Mouse (Mus musculus) granulocyte monocyte progenitor cell, adult 5-6 weeks (primary cell): ENCODE results near the gene Sympk. TPM values are rescaled to one million over a fixed set of nuclear protein-coding genes. Genes with fewer than 3 reads are reported as not detected.
A peak's percentile ranks its signal among the peaks of the same experiment; 100 is the strongest.
"Not testable (repeated sequence)": the region's sequence is repeated elsewhere in the genome, so short reads cannot be mapped to it uniquely, and the experiment has no call there.

Source experiments
- ATAC-seq: replicated peaks from 2 replicates; pipeline ENCODE4 v1.8.0; 2016; ENCODE audit warnings: mild to moderate bottlenecking, moderate TSS enrichment, inconsistent platforms; ENCODE audit not compliant: poor library complexity, severe bottlenecking
- total RNA-seq, 2 experiments: library from RNA; stranded (forward) in 1 of 2; stranded (reverse) in 1 of 2; fragments of 200-712, 200-1000 nt in 1 of 2; fragments of >200 nt in 1 of 2; fragmentation: Nextera tagmentation in 1 of 2; gene quantifications; 2 replicates each; pipeline ENCODE4 v1.2.3; 2014 to 2017

Gene Sympk
- total RNA-seq, 2 experiments from 2014 or later = 46.7 to 79.9 TPM

DNA sequence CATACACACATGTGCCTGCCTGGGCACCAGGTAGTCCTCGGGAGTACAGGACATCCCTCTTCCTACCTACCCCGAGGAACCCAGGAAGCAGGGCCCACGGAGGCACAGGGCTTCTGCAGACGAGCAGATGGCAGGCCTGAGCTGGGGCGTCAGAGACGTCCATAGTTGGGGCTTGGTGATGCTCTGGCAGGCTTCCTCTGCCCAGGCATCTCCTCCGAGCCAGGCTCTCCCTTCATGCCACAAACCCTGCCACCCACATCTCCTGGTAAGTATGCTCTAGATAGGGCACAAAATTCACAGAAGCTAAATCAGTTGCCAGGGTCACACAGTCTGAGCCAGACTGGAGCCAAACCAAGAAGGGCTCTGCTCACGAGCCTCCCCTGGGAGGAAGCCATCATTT is 26.0 kb downstream of the Sympk start:
- no peak for ATAC-seq

DNA sequence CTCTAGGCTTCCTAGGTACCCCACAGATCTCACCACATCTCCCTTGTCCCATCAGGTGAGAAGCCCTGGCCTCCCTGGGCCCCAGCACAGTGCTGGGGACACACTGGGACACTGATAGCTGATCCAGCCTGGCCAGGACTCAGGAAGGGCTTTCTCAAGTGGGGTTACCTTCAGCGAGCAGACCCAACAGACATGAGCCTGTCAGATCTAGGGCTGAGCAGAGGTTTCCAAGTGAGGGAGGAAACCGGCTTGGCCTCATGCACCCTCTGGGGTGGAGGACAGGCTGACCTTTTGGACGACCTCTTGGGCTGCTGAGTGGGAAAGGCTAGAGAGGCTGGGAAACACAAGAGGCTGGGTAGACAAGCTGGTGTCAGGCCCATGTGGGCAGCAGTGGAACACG is 27.0 kb downstream of the Sympk start:
- ATAC-seq = no peak

DNA sequence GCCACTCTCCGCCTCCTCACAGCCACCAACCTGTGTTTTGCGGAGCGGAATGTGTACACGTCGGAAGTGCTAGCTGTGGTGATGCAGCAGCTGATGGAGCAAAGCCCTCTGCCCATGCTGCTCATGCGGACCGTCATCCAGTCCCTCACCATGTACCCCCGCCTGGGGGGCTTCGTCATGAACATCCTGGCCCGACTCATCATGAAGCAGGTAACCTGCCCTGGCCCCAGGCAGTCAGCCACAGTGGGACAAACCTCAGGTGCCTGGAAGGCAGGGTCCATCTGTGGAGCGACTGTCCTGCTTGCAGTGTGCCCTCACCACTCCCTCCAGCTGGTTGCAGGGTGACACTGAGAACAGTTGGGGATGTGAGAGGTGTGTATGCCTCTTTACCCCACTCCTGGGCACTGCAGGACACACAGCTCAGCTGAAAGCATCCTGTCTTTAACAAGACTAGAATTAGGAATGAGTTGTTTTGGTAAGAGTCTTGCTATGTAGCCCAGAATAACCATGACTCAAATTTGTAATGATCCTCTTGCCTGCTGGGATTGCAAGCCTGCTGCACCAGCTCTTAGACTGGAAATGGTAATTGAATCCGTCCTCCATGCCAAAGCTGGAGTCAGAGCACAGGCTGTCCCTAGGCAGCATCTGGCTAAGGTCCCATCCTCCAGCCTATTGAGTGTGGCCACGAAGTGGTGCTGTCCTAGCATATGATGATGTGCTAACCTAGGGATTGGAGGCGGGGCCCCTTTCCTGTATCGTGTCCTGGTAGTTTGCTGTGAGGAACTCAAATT is 28.4 kb downstream of the Sympk start:
- no peak for ATAC-seq

DNA sequence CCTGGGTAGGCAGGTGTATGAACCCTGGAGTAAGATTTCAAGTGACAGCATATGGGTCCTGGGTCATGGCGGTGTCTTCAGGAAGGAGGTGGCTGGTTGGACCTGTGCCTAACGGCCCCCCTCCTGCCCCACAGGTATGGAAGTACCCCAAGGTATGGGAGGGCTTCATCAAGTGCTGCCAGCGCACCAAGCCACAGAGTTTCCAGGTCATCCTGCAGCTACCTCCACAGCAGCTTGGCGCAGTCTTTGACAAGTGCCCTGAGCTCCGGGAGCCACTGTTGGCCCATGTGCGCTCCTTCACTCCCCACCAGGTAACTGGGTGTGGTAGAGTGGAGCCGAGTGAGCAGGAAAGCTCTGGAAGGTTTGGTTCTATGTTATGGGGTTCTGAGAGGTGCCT is 29.0 kb downstream of the Sympk start:
- no peak for ATAC-seq

DNA sequence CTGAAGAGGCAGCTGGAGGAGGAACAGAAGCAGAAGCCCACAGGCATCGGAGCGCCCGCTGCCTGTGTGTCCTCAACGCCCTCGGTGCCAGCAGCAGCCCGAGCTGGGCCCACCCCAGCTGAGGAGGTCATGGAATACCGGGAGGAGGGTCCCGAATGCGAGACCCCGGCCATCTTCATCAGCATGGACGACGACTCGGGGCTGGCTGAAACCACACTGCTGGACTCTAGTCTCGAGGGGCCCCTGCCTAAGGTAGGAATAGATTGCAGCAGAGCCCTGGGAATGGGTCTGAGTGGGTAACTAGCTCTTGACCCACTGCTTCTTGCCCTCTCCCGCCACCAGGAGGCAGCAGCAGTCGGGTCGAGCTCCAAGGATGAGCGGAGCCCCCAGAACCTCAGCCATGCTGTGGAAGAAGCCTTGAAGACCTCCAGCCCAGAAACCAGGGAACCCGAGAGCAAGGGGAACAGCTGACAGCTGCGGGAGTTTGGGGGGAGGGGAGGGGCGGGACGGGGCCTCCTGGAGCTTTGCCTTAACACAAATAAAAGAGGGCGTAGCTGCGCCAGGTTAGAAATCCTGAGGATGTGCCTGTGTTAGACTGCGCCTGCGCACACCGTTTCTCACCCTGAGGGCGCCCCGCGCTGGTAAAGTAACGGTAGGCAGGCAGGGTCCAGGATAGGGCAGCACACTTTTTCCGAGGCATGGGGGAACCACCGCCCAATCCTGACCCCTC is 30.0 kb downstream of the Sympk start, which contains the start of gene Rsph6a:
Gene Rsph6a (plus strand): TSS at position 644 of the 730 bp plus-strand sequence.
- peak; percentile 31; the same call in 1 of the 2 replicates for ATAC-seq

DNA sequence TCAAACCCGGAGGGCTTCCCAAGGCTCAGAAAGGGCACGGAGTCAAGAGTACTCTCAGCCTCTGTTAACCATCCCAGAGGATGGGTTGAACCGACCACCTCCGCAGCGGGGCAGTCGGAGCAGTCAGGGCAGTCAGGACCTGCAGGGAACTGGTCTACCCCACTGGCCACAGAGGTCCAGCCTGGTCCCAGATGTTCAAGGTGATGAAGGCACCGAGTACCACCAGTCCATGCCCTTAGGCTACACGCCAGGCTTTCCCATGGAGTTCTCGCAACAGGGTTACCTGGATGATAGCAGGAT is 30.6 kb downstream of the Sympk start:
- no peak for ATAC-seq

DNA sequence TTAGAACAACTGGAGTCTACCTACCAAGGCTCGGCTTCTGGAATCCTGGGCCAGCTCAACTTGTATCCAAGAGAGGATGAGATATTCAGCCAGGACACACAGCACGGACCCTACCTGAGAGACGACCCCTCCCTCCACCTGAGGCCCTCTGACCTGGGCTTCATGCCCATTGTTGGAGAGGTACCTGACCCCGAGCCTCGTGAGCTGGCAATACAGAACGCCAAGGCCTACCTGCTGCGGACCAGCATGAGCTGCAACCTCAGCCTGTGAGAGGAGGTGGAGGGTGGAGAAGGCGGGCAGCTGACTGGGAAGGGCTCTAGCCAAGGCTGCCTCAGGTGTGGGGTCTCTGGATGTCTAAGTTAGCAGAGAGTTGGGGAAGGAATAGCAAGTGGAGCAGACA is 30.9 kb downstream of the Sympk start:
- no peak for ATAC-seq

DNA sequence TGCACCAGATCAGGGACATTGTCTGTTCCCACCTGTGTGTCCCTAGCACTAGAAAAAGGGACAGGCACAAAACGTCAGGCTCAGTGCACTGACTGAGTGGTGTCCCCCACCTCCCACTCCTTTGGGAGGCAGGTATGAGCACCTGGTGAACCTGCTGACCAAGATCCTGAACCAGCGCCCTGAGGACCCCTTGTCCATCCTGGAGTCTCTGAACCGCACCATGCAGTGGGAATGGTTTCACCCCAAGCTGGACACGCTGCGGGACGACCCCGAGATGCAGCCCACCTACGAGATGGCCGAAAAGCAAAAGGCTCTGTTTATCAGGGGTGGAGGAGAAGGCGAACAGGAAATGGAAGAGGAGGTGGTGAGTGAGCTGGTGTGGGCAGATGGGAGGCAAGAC is 33.2 kb downstream of the Sympk start:
- ATAC-seq = no peak

DNA sequence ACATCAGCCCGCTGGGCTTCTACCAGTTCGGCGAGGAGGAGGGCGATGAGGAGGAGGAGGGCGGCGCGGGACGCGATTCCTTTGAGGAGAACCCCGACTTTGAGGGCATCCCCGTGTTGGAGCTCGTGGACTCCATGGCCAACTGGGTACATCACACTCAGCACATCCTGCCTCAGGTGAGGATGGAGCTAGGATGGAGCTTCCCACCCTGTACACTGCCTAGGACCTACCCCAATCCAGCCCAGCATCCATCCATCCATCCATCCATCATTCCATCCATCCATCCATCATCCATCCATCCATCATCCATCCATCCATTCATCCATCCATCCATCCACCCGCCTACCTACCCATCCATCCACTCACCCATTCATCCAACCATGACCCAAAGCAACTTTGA is 41.7 kb downstream of the Sympk start:
- no peak for ATAC-seq

DNA sequence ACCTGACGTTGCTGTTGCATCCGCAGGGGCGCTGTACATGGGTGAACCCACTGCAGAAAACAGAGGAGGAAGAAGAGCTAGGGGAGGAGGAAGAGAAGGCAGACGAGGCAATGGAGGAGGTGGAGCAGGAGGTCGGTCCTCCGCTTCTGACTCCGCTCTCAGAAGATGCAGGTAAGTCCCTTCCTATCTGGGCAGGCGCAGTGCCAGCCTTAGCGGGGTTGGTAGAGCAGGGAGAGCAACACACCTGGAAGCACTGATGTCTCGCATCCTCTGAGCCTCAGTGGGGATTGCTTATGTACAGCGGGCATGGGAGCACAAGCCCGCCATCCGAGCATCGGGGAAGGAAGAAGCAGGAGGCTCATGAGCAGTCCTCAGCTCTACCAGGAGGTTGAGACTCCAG is 42.9 kb downstream of the Sympk start:
- ATAC-seq = no peak

DNA sequence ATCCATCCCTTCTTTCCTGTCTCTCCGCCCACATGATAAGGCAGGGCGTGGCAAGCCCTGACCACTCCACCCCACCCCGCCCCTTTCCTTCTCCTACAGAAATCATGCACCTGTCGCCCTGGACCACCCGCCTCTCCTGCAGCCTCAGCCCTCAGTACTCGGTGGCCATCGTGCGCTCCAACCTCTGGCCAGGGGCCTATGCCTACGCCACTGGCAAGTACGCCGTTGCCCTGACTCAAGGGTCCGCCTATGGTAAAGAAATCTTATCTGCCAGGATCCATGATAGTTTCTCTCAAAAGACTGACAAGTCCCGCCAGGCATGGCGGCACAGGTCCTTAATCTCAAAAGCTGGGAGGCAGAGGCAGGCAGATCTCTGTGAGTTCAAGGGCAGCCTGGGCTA is 43.8 kb downstream of the Sympk start:
- no peak for ATAC-seq

DNA sequence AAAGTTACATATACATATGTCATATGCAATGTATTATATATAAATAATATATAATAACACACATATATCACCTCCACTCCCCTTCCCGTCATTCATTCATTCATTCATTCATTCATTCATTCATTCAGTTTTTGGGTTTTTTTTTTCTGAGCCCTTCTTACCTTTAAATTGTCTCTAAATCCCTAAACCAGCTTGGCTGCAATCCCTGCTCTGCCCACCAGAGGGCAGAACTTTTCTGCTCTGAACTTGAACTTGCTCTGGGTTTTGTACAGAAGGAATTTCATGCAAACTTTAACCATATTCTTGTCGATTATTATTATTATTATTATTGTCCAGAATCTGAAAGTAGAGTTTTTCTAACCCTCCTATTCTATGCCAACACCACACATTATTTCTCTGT is 44.5 kb downstream of the Sympk start:
- ATAC-seq = peak; percentile 38; the same call in 1 of the 2 replicates

DNA sequence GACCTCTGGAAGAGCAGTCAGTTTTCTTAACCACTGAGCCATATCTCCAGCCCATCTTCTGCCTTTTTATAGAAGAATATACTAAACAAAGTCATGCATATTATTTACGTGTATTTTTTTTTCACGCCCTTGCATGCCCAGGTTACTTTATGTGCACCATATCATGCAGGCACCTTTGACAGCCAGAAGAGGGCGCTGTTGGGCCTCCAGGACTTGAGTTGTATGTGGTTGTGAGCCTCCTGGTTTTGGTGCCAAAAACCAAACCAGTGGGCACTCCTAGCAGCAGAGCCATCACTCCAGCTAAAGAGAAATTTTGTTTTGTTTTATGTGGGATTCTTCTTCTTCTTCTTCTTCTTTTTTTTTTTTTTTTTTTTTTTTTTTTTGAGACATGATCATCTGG is 45.3 kb downstream of the Sympk start:
- ATAC-seq = peak; percentile 38; the same call in 1 of the 2 replicates

DNA sequence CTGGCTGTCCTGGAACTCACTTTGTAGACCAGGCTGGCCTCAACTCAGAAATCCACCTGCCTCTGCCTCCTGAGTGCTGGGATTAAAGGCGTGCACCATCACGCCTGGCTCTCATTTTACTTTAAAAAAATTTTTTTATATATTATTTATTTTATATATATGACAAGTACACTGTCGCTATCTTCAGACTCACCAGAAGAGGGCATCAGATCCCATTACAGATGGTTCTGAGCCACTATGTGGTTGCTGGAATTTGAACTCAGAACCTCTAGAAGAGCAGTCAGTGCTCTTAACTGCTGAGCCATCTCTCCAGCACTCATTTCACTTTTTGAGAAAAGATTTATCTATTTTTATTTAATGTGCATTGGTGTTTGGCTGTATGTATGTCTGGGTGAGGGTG is 46.8 kb downstream of the Sympk start:
- ATAC-seq = not testable (repeated sequence)

DNA sequence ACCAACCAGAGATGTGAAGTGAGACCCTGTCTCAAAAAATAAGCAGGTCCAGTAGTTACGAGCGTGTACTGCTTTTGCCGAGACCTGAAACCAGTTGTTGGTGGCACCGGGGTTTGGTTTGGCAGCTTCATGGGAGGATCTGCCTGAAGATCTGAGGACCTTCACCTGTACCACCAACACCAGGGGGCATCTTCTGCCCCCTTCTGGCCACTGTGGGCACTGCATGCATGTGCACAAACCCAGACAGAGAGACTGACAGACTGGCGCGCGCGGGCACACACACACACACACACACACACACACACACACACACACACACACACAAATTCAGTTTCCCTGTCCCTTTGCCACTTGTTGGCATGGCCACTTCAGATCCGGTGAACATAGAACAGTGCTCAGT is 49.3 kb downstream of the Sympk start:
- ATAC-seq = no peak

DNA sequence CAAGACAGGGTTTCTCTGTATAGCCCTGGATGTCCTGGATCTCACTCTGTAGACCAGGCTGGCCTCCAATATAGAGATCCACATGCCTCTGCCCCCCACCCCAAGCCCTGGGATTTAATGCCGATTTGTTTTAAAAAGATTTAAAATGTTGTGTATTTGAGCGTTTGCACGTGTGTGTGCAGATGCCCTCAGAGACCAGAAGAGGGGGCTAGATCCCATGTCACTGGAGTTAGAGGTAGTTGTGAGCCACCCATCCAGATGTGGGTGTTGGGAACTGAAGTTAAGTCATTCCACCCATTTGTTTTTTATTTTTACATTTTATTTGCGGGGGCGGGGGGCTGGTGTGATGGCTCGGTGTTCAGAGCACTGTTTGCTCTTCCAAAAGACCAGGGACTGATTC is 50.3 kb downstream of the Sympk start:
- no peak for ATAC-seq

DNA sequence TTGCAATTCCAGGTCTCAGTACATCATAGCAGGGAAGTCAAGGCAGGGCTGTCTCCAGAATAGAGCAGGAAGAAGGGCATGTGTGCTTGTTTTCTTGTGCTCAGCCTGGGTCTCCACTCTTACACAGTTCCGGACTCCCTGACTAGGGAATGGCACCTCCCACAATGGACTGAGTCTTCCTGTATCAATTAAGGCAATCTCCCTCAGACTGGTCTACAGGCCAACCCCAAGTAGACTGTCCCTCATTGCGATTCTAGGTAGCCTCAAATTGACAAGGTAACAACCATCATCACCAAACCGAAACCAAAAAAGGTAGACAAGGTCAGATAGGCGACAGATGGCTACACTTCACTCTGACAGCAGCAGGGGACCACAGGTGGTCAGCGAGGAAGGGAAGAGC is 51.1 kb downstream of the Sympk start:
- ATAC-seq = no peak

DNA sequence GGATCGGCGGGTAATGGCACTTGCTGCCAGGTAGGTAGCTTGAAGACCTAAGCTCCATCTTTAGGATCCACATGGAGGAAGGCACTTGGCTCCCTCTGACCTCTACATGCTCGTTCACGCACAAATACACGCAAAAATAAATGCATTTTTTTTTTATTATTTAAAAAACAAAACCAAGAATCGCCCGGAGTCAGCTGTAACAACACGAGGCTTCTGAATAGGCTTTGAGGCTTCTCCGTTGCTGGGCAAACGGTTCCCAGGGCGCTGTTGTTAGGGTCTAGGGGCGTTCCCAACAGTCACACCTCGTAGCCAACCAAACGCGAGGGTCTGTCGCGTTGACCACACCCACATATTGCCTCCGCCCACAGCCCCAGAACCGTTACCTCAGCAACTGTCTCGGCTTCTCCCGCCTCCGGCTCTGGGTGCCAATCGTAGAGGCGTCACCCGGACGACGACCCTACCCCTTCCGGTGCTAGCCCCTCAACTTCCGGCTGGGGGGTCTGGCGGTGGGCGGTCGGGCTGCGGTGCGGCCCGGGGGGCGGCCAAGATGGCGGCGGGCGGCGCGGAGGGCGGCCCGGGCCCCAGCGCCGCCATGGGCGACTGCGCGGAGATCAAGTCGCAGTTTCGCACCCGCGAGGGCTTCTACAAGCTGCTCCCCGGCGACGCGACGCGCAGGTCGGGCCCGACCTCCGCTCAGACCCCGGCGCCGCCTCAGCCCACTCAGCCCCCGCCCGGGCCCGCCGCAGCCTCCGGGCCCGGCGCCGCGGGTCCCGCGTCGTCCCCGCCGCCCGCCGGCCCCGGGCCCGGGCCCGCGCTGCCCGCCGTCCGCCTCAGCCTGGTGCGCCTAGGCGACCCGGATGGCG is 51.8 kb downstream of the Sympk start, which contains the start of gene Dmwd:
Gene Dmwd (plus strand): TSS at position 505 of the 863 bp plus-strand sequence.
- peak; percentile 78 for ATAC-seq

DNA sequence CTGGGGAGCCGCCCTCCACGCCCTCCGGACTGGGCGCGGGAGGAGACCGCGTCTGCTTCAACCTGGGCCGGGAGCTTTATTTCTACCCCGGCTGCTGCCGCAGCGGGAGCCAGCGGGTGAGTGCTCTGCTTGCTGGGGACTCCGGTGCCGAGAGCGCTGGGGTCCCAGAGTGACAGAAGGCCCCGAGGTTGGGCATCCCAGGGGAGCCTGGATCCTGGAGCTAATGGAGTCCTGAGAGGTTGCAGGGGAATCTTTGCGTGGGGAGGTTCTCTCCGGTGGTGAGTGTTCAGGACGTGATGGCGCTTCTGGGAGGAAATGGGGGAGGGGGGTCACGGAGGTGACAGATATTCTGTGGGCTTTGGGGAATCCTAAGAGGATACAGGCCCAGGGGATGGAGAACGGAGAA is 52.4 kb downstream of the Sympk start:
- ATAC-seq = no peak

DNA sequence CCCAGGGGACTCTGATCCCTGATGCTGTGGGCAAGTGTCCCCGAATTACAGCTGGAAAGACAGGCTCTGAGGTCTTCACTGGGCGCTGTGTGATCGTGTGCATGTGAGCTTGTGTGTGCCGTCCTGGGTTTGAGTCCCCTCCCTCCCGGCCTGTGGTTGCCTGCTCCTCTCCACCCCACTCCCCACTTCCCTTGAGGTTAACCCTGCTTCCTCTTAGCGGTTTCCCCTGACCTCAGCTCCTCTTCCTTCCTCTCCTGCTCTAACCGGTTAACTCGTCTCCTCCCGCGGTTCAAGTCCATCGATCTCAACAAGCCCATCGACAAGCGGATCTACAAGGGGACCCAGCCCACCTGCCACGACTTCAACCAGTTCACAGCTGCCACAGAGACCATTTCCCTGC is 53.6 kb downstream of the Sympk start:
- peak; percentile 80 for ATAC-seq

DNA sequence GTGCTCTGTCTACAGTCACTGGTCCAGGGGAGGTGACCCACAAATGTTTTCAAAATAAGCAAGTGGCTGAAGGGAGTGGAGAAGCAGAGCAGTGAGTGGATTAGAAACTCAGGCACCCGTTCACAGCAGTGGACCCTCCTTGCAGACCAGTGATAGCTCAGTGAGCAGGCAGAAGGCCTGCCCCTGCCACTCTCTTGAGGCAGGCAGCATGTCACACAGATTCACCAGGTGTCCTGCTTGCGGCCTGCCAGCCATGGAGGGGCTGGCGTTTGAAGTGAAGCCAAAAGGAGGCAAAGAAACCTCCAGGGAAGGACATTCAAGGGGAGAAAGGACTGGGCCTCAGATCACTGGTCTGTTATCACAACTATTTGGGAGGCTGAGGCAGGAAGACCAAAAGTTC is 54.6 kb downstream of the Sympk start:
- ATAC-seq = no peak
